Mouse (Mus musculus): ENCODE measurements at regions not wholly inside any gene's neighbourhood (a gene's known extent, or its start where the extent isn't known, plus 50 kb on each side); places are given as distances from the start of the nearest gene placed in this dataset.

DNA sequence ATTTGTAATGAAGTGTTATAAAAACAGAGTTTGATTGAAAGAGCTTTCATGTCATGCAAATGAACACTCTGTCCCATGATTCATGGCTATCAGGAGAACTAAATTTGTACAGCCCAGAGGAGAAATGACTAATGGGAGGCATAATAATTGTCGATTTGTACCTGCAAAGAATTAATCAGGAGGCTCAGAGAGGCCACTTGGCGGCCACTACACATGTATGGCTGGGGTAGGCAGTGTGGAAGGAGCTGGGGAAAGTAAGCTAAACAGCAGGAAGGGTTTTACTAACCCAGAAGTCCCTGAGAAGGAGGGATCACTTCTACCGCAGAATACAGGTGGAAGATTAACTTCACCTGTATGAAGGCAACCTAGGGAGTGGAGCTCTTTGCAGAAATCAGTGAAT, 145.9 kb upstream of the Vstm2b start:
- TF ChIP-seq NANOG (IDR thresholded peaks at IDR 0.05; ENCODE audit: borderline replicate concordance, low read length) (no peak), CTCF (conservative IDR thresholded peaks at IDR 0.05; ENCODE audit: low read length) (no peak), POU5F1 (IDR thresholded peaks at IDR 0.05; ENCODE audit: borderline replicate concordance, low read length) (no peak)

Data from E14TG2a.4 (cell line).